Mouse (Mus musculus) lung, adult 18-20 months (tissue): ENCODE results near the gene Lrp11.

Source experiments
- DNase-seq, 2 experiments: peaks; one replicate each; pipeline ENCODE4 v3.0.0; 2022; ENCODE audit warnings: mixed read lengths in 2 of 2

Lrp11 gene

GRCm38 (mm10) chr10:7623861-7624518 is 34.4 kb downstream of the Lrp11 start:
- no peak for DNase-seq

GRCm38 (mm10) chr10:7629092-7629491 is 39.5 kb downstream of the Lrp11 start:
- no peak for DNase-seq

DNA sequence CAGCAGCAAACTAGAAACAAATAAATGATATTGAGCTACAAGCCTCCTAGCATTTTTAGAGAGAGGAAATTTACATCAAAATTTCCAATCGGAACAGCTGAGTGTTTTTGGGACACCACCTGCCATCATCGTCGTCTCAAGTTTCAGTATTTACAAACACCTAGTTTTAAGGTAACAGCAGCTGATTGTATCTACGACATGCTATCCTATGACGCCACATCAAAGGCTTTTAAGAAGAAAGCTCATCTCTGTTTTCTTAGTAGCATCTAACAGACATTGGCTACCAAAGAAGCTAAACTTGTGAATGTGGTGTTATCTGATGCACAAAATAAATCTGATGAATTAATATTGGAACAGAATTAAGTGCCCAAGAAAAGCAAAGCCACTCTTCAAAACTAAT is 40.7 kb downstream of the Lrp11 start:
- no peak for DNase-seq

- DNase-seq = no peak
Observed at GRCm38 (mm10) chr10:7630951-7631720, 41.5 kb downstream of the Lrp11 start.

- DNase-seq = no peak
Observed at GRCm38 (mm10) chr10:7640366-7640765, 50.8 kb downstream of the Lrp11 start.

- DNase-seq = no peak
Observed at GRCm38 (mm10) chr10:7645911-7646310, 56.3 kb downstream of the Lrp11 start.

- no peak for DNase-seq
Observed at GRCm38 (mm10) chr10:7649059-7649458, 59.5 kb downstream of the Lrp11 start.

GRCm38 (mm10) chr10:7651057-7651456 is 61.5 kb downstream of the Lrp11 start:
- no peak for DNase-seq

DNA sequence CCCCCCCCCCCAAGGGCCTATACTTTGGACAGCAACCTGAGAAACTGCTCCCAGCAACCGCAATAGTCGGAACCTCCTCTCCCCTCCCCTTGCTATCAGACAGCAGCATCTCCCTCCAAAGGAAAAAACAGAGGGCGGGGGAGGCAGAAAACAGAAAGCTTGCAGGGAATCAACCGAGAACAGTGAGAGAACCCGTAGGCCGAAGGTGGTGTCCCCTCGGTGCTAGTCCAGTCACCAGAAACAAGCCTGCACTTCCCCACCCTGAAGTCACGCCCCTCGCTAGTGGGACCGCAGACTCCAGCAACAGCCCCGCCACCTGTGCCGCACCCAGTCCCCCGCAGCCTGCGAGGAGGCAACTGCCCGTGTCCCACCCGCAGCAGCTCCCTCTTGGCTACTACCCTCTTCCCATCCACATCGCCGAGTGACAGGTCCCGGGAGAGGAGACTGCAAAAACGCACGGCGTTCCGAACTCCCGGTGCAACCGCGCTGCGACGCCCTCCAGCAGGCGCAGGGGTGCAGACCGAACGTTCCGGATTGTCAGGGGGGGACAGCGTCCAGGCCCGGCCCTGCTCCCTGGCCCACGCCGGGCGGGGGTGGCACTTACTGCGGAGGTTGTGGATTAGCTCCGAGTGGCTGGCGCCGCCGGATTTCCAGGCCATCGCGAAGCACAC is 73.0 kb downstream of the Lrp11 start:
- DNase-seq = peak in 1 of 2 experiments; percentile 55

DNA sequence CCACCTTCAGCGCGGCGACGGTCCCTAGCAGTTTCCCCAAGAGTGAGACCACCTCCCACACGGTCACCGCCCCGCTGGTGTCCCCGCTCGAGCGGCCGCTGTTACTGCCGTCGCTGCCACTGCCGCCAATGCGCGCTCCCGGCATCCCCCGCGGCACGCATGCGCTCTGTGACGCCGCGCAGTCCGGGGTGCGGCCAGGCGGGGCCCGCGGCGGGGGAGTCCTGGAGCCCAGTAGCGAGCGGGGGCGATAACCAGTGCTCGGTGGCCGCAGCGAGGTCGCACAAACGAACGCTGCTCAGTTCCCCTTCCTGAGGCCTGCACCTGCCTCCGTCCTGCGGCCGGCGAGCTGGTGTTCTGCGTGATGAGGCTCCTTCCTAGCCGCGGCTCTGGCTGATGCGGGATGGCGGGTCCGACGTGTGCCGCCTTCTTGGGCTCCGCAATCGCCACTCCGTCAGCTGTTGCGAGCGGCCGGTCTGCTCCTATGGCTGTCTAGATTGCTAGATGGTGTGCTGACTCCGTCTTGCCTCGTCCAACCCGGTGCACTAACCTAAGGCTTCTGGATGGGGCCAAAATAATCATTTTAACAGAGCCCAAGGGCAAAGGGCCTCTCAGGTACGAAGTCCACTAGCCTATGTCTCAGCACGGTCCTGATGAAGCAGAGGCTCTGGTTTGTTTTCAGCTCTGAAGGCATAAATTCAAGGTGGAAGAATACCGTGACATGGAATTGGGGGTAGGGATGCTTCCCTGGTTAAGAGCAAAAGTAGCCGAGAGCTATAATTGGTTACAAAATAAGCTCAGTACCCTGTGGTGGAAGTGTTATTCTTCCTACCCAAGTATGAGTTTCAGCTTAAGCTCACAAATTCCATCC is 73.8 kb downstream of the Lrp11 start:
- DNase-seq = peak; percentile 90 to 92

DNA sequence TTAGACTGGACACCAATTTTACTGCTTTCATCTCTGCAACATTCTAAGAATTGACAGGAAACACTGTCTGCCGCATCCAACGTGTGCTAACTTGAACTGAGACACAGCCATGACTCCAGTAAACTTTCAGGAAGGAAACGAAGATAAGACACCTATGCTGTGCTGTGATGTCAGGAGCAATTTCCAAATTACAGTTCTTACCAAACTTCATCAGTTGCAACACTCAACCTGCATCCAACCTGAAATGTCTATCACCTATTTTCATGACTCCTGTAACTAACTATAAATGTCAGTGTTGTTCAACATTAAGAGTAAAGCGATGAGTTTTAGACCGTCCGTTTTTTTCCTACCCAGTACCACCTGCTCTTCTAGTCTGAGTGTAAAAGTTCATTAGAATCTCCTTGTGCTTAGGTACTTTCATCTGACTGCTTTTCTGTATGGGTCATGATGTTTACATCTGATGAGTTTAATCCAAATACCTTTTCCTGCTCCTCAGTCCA is 74.5 kb downstream of the Lrp11 start:
- DNase-seq = no peak

- DNase-seq = no peak
Observed at GRCm38 (mm10) chr10:7664889-7665288, 75.3 kb downstream of the Lrp11 start.

GRCm38 (mm10) chr10:7667342-7667802 is 77.8 kb downstream of the Lrp11 start, which contains the start of gene Nup43:
TSS of gene Nup43 (plus strand) at chr10:7667503.
- DNase-seq = peak; percentile 90 to 92

DNA sequence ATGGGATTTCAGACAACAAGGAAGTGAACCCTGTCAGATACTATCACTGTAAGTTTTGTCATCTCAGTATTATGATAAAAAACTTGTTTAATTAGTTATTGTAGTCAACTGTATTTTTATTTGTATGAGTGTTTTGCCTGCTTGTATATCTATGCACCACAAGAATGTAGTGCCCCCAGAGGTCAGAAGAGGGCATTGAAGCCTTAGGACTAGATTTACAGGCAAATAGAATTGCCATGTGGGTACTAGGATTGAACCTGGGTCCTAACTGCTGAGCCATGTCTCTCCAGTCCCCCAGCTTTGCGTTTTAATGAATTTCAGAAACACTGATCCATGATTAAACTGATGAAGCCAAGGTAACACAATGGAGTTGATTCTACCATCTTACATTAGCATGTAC is 84.1 kb downstream of the Lrp11 start:
- DNase-seq = peak in 1 of 2 experiments; percentile 25
